Mouse (Mus musculus): ENCODE results near the gene Adamts14. TPM values are rescaled to one million over a fixed set of nuclear protein-coding genes. Genes with fewer than 3 reads are reported as not detected.

The Adamts14 gene
- polyA plus RNA-seq, 1 experiment from 2014 or later: 1.8 TPM

DNA sequence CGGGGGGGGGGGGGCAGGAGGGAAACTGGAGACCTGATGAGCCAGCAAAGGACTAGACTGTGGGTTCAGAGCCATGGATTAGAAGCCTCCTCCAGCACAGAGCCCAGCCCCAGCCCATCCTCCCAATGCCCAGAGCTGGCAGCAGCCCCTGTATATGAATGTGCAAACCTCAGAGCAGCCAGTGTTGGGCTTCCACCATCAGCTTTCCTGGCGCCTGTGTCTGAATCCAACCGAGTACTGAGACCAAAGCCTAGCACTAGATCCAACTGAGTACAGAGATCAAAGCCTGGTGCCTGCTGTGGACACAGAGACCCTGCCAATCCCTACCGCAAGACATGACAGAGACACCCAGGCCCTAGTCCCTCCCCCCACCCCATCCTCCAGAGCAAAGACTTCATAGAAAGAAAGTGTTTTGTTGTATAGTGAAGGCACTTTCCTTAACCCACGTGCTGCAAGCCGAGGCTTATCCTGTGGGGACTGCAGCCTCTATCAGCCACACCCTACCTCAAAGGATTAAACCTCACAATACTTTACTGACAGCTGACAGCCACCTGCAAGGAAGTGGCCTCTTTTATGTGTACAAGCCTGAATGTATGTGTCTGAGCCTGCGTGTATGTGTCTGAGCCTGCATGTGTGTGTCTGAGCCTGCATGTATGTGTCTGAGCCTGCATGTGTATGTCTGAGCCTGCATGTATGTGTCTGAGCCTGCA lies 40.2 kb downstream of the Adamts14 start:
- Histone ChIP-seq H3K9me3 (ENCODE audit: low read depth, low read length) (no peaks in the 10 kb centered on the region), H3K4me3 (ENCODE audit: low read depth, low read length) (no peak overlapping the region), H3K9ac (no peak overlapping the region), H3K27me3 (ENCODE audit: insufficient read depth, low read length) (no peaks in the 10 kb centered on the region), H3K4me1 (ENCODE audit: insufficient read depth) (no peaks in the 10 kb centered on the region), H3K36me3 (ENCODE audit: insufficient read depth) (no peaks in the 10 kb centered on the region), H3K27ac (ENCODE audit: low read depth) (no peak overlapping the region), H3K4me2 (no peak overlapping the region)
- 43% methylated on average over 7 of the region's 7 CpGs for WGBS
- ATAC-seq (ENCODE audit: insufficient read depth) (peak; percentile 66), DNase-seq (peak; percentile 24)
- TF ChIP-seq CTCF (IDR thresholded peaks at IDR 0.05; ENCODE audit: low read depth): no peak

DNA sequence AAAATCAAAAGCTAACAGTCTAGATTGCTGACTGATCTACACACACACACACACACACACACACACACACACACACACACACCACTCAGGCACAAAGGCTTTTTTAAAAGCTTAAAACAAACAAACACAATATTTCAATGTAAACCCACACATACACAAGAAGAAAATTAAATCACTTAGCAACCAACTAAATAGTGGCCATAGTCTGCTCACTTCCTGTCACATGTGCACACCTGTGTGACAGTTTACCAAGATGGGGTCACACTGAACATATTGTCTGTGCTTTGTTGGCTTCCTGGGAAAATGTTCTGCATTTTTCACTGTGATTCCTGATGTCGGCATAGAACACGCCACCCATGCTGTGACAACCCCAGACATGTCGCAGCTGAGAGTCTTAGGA lies 41.5 kb downstream of the Adamts14 start:
- DNase-seq (no peak), ATAC-seq (ENCODE audit: insufficient read depth) (no peak)
- 76% methylated on average over 3 of the region's 3 CpGs for WGBS
- TF ChIP-seq CTCF (IDR thresholded peaks at IDR 0.05; ENCODE audit: low read depth): no peak
- no peaks in the 10 kb centered on the region for H3K36me3 ChIP-seq (ENCODE audit: insufficient read depth)
- H3K4me1 ChIP-seq (ENCODE audit: insufficient read depth): no peaks in the 10 kb centered on the region
- no peak overlapping the region for H3K27ac ChIP-seq (ENCODE audit: low read depth)
- no peak overlapping the region for H3K4me3 ChIP-seq (ENCODE audit: low read depth, low read length)
- H3K9me3 ChIP-seq (ENCODE audit: low read depth, low read length): no peaks in the 10 kb centered on the region
- no peak overlapping the region for H3K9ac ChIP-seq
- no peak overlapping the region for H3K4me2 ChIP-seq
- H3K27me3 ChIP-seq (ENCODE audit: insufficient read depth, low read length): no peaks in the 10 kb centered on the region

DNA sequence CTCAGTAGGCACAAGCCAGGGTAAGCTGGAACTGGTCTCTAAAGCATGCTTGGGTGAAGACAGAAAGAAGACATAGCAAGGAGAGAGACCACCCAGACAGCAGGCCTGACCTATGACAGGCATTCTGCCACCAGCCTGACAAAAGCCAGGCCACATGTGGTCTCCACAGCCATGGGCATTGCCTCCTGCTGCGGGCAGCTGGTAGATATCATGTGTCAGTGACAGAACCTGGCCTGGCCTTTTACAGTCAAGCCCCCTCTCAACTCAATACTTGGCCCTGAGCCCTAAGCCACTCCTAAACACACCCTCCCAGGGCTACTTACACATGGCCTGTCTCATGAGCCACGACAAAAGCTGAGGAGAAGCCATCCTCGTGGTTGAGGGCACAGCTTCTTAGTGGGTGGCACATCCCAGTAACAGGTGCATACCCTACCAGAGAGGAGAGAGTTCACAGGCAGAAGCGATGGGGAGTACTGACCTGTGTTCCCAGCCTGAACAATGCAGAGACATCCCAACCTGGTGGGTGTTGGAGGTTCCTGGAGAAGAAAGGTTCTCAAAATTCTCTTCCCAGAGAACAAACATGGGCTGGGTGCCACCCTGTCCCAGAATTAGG lies 46.3 kb downstream of the Adamts14 start:
- Histone ChIP-seq H3K4me1 (ENCODE audit: insufficient read depth) (no peaks in the 10 kb centered on the region), H3K4me3 (ENCODE audit: low read depth, low read length) (no peak overlapping the region), H3K27me3 (ENCODE audit: insufficient read depth, low read length) (no peaks in the 10 kb centered on the region), H3K36me3 (ENCODE audit: insufficient read depth) (no peaks in the 10 kb centered on the region), H3K4me2 (no peak overlapping the region), H3K27ac (ENCODE audit: low read depth) (no peak overlapping the region), H3K9me3 (ENCODE audit: low read depth, low read length) (no peaks in the 10 kb centered on the region), H3K9ac (no peak overlapping the region)
- ATAC-seq (ENCODE audit: insufficient read depth) (peak; percentile 62; the same call in 1 of the 2 replicates), DNase-seq (peak; percentile 53)
- no peak for TF ChIP-seq CTCF (IDR thresholded peaks at IDR 0.05; ENCODE audit: low read depth)
- 41% methylated on average over 4 of the region's 4 CpGs for WGBS

- no peaks in the 10 kb centered on the region for H3K36me3 ChIP-seq (ENCODE audit: insufficient read depth)
- no peak overlapping the region for H3K9ac ChIP-seq
- no peak for ATAC-seq (ENCODE audit: insufficient read depth)
- no peak for DNase-seq
- no peak for TF ChIP-seq CTCF (IDR thresholded peaks at IDR 0.05; ENCODE audit: low read depth)
- no peaks in the 10 kb centered on the region for H3K27me3 ChIP-seq (ENCODE audit: insufficient read depth, low read length)
- H3K4me2 ChIP-seq: no peak overlapping the region
- H3K4me1 ChIP-seq (ENCODE audit: insufficient read depth): no peaks in the 10 kb centered on the region
- no peak overlapping the region for H3K4me3 ChIP-seq (ENCODE audit: low read depth, low read length)
- no peaks in the 10 kb centered on the region for H3K9me3 ChIP-seq (ENCODE audit: low read depth, low read length)
- no peak overlapping the region for H3K27ac ChIP-seq (ENCODE audit: low read depth)
- WGBS: 72% methylated on average over 5 of the region's 5 CpGs
Observed at GRCm38 (mm10) chr10:61225694-61226093, 47.5 kb downstream of the Adamts14 start.

GRCm38 (mm10) chr10:61219318-61219717 lies 53.9 kb downstream of the Adamts14 start:
- Histone ChIP-seq H3K4me1 (ENCODE audit: insufficient read depth) (no peaks in the 10 kb centered on the region), H3K4me3 (ENCODE audit: low read depth, low read length) (no peak overlapping the region), H3K9me3 (ENCODE audit: low read depth, low read length) (peaks cover 5% of the 10 kb centered on the region; the same call in 1 of the 2 replicates), H3K9ac (no peak overlapping the region), H3K36me3 (ENCODE audit: insufficient read depth) (no peaks in the 10 kb centered on the region), H3K4me2 (no peak overlapping the region), H3K27ac (ENCODE audit: low read depth) (no peak overlapping the region), H3K27me3 (ENCODE audit: insufficient read depth, low read length) (no peaks in the 10 kb centered on the region)
- 91% methylated on average over 4 of the region's 4 CpGs for WGBS
- peak; percentile 30 for TF ChIP-seq CTCF (IDR thresholded peaks at IDR 0.05; ENCODE audit: low read depth)
- no peak for ATAC-seq (ENCODE audit: insufficient read depth)
- DNase-seq: no peak

DNA sequence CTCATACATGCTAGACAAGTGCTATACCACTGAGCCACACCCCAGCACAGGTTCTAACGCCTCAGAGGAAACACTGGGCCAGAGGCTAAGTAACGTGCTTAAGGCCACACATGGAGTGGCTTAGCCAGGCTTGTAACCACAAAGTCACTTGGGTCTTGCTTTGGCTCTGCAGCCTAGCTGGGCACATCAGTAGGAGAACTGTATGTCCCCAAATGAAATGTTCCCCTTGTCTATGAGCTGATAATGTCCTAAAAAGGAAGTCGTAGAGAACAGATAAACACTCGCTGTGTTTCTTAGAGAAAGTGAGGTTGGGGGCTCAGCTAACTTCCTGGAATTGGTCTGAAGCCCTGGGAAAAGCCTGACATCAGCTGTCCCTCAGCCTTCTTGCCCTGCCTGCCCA lies 57.1 kb downstream of the Adamts14 start:
- Histone ChIP-seq H3K27ac (ENCODE audit: low read depth) (no peak overlapping the region), H3K4me3 (ENCODE audit: low read depth, low read length) (no peak overlapping the region), H3K27me3 (ENCODE audit: insufficient read depth, low read length) (peaks cover 6% of the 10 kb centered on the region; the same call in 1 of the 2 replicates), H3K36me3 (ENCODE audit: insufficient read depth) (no peaks in the 10 kb centered on the region), H3K4me1 (ENCODE audit: insufficient read depth) (no peaks in the 10 kb centered on the region), H3K9ac (no peak overlapping the region), H3K9me3 (ENCODE audit: low read depth, low read length) (peaks cover 5% of the 10 kb centered on the region; the same call in 1 of the 2 replicates), H3K4me2 (no peak overlapping the region)
- 58% methylated on average over 4 of the region's 4 CpGs for WGBS
- ATAC-seq (ENCODE audit: insufficient read depth) (no peak), DNase-seq (no peak)
- TF ChIP-seq CTCF (IDR thresholded peaks at IDR 0.05; ENCODE audit: low read depth): no peak

DNA sequence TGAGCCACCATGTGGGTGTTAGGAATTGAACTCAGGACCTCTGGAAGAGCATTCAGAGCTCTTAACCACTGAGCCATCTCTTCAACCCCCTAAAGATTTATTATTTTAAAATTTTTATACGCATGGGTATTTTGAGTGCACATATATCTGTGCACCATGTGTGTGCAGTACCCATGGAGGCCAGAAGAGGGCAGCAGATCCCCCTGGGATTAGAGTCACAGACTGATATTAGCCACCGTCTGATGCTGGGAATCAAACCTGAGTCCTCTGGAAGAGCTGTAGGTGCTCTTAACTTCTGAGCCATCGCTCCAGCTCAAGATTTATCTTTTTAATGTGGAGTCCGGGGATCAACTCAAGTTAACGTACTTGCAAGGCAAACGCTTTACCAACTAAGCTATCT lies 57.6 kb downstream of the Adamts14 start:
- Histone ChIP-seq H3K27me3 (ENCODE audit: insufficient read depth, low read length) (peaks cover 6% of the 10 kb centered on the region; the same call in 1 of the 2 replicates), H3K9ac (no peak overlapping the region), H3K27ac (ENCODE audit: low read depth) (no peak overlapping the region), H3K4me3 (ENCODE audit: low read depth, low read length) (no peak overlapping the region), H3K9me3 (ENCODE audit: low read depth, low read length) (peaks cover 5% of the 10 kb centered on the region; the same call in 1 of the 2 replicates), H3K4me2 (no peak overlapping the region), H3K36me3 (ENCODE audit: insufficient read depth) (no peaks in the 10 kb centered on the region), H3K4me1 (ENCODE audit: insufficient read depth) (no peaks in the 10 kb centered on the region)
- peak; percentile 59 for TF ChIP-seq CTCF (IDR thresholded peaks at IDR 0.05; ENCODE audit: low read depth)
- no peak for ATAC-seq (ENCODE audit: insufficient read depth)
- WGBS: 98% methylated on average over 6 of the region's 6 CpGs
- no peak for DNase-seq
